Mouse (Mus musculus) embryonic facial prominence, embryonic 11.5 days (tissue): ENCODE measurements around the gene Mbd3l1. TPM values are rescaled to one million over a fixed set of nuclear protein-coding genes. Genes with fewer than 3 reads are reported as not detected.

Experiments used
- ATAC-seq: fragments of 200-750 bp; cut with Nextera tagmentation; replicated peaks from 2 replicates; pipeline ENCODE4 v1.8.0; 2017; ENCODE audit warnings: low read depth; ENCODE audit not compliant: insufficient number of reproducible peaks, low FRiP score, low TSS enrichment
- DNase-seq: peaks from one replicate; pipeline ENCODE4 v3.0.0-alpha.2; 2015; ENCODE audit warnings: low spot score
- H3K27ac ChIP-seq: fragments of 300-500 bp; sonication (generic); replicated peaks from 2 replicates; pipeline ENCODE4 v1.5.1; 2014; ENCODE audit warnings: mild to moderate bottlenecking, low read depth, low read length, control low read depth
- H3K27me3 ChIP-seq: fragments of 300-500 bp; sonication (generic); 2 replicates; pipeline ENCODE4 v1.6.1; 2014; ENCODE audit warnings: mild to moderate bottlenecking, low read length, moderate library complexity, mixed read lengths; ENCODE audit not compliant: control insufficient read depth, insufficient read depth
- H3K36me3 ChIP-seq: fragments of 300-500 bp; sonication (generic); replicated peaks from 2 replicates; pipeline ENCODE4 v1.6.1; 2014; ENCODE audit warnings: low read depth, mild to moderate bottlenecking, low read length, moderate library complexity, mixed read lengths; ENCODE audit not compliant: control insufficient read depth, insufficient read depth
- H3K4me1 ChIP-seq: fragments of 300-500 bp; sonication (generic); 2 replicates; pipeline ENCODE4 v1.6.1; 2014; ENCODE audit warnings: low read length, mixed read lengths; ENCODE audit not compliant: control insufficient read depth, insufficient read depth
- H3K4me2 ChIP-seq: fragments of 300-500 bp; sonication (generic); 2 replicates; pipeline ENCODE4 v1.6.1; 2014; ENCODE audit warnings: low read depth, mild to moderate bottlenecking, control low read depth, low read length, moderate library complexity
- H3K4me3 ChIP-seq: fragments of 300-500 bp; sonication (generic); 2 replicates; pipeline ENCODE4 v1.5.1; 2014; ENCODE audit warnings: low read depth, low read length, control low read depth
- H3K9ac ChIP-seq: fragments of 300-500 bp; sonication (generic); replicated peaks from 2 replicates; pipeline ENCODE4 v1.6.1; 2014; ENCODE audit warnings: mild to moderate bottlenecking, control low read depth, low read length
- H3K9me3 ChIP-seq: fragments of 300-500 bp; sonication (generic); replicated peaks from 2 replicates; pipeline ENCODE4 v1.6.1; 2016; ENCODE audit warnings: mild to moderate bottlenecking, low read length, inconsistent platforms, mixed read lengths; ENCODE audit not compliant: control insufficient read depth
- WGBS: fragments of 180-500 bp; shearing (Covaris S2); extraction: QIAGEN DNeasy Blood & Tissue Kit; methylation state at CpG from one replicate; pipeline ENCODE4 v1.1.7; 2014; 5-methylcytosine and 5-hydroxymethylcytosine counted together
- polyA plus RNA-seq: library from polyadenylated mRNA; unstranded; fragments of >200 nt; fragmentation: Nextera tagmentation; extraction: Ambion mirVana; gene quantifications from 2 replicates; pipeline ENCODE4 v1.2.1, GENCODE M21; 2014

Gene Mbd3l1
- polyA plus RNA-seq = not detected in 2 replicates

DNA sequence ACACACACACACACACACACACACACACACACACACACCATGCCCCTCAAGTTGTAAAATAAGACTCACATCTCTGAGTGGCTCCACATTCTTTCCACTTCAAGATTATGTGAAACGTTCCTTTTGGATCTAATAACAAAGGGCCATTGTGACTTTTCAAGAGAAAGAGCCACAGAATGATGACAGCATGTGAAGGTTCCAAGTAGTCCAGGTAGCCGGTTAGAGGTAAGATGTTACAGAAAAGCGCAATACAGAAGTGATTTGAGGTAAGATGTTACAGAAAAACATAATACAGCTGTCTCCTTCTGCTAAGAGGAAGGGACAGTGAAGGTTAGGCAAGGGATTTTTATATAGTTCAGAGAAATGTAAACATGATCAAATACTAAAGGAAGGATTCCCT is at the start of gene Mbd3l1, which contains the start of gene Zfp558:
Gene Mbd3l1, plus strand, starts transcription at position 192 of the 400 bp plus-strand sequence.
Gene Zfp558, minus strand, starts transcription at position 101 of the 400 bp plus-strand sequence.
- Histone ChIP-seq H3K9ac (no peak within 1 kb of the TSS), H3K4me3 (no peak within 1 kb of the TSS), H3K36me3 (no peaks in the 10 kb centered on the region), H3K9me3 (no peaks in the 10 kb centered on the region), H3K4me2 (no peak within 1 kb of the TSS), H3K27ac (no peak within 1 kb of the TSS), H3K4me1 (no peaks in the 10 kb centered on the region), H3K27me3 (no peaks in the 10 kb centered on the region)
- ATAC-seq (no peak), DNase-seq (no peak)
- 74% methylated on average over 3 of the region's 3 CpGs for WGBS

GRCm38 (mm10) chr9:18430354-18430753 is 47.8 kb upstream of the Mbd3l1 start, which contains the start of gene Mbd3l2:
Gene Mbd3l2, plus strand, starts transcription at chr9:18430654.
- no peaks in the 10 kb centered on the region for H3K36me3 ChIP-seq
- H3K4me2 ChIP-seq = no peak within 1 kb of the TSS
- H3K27ac ChIP-seq = no peak within 1 kb of the TSS
- ATAC-seq (no peak), DNase-seq (no peak)
- no peaks in the 10 kb centered on the region for H3K27me3 ChIP-seq
- H3K4me3 ChIP-seq = no peak within 1 kb of the TSS
- H3K9me3 ChIP-seq = no peaks in the 10 kb centered on the region
- no peak within 1 kb of the TSS for H3K9ac ChIP-seq
- no peaks in the 10 kb centered on the region for H3K4me1 ChIP-seq

- H3K4me2 ChIP-seq = no peak overlapping the region
- no peak overlapping the region for H3K27ac ChIP-seq
- no peaks in the 10 kb centered on the region for H3K9me3 ChIP-seq
- no peaks in the 10 kb centered on the region for H3K4me1 ChIP-seq
- no peaks in the 10 kb centered on the region for H3K27me3 ChIP-seq
- no peak overlapping the region for H3K9ac ChIP-seq
- WGBS = 87% methylated on average over 10 of the region's 10 CpGs
- H3K36me3 ChIP-seq = no peaks in the 10 kb centered on the region
- no peak overlapping the region for H3K4me3 ChIP-seq
- DNase-seq (no peak), ATAC-seq (no peak)
These were observed 46.5 kb upstream of the Mbd3l1 start for GRCm38 (mm10) chr9:18431687-18432086.

DNA sequence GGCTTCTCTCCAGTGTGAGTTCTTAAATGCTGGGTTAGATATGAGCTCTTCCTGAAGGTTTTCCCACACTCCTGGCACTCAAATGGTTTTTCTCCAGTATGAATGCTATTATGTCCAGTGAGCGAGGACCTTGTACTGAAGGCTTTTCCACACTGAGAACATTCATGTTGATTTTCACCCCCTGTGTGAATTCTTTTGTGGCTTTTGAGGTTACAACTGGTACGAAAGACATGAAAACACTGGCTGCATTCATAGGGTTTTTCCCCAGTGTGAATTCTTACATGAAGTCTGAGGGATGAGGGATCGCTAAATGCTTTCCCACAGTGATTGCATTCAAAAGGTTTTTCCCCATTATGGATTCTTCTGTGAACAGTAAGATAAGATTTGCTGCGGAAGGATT is 21.6 kb upstream of the Mbd3l1 start:
- peaks cover 5% of the 10 kb centered on the region; the same call in 1 of the 2 replicates for H3K36me3 ChIP-seq
- ATAC-seq = no peak
- no peak overlapping the region for H3K9ac ChIP-seq
- no peak for DNase-seq
- H3K9me3 ChIP-seq = no peaks in the 10 kb centered on the region
- H3K27ac ChIP-seq = no peak overlapping the region
- no peak overlapping the region for H3K4me3 ChIP-seq
- H3K4me1 ChIP-seq = no peaks in the 10 kb centered on the region
- no peaks in the 10 kb centered on the region for H3K27me3 ChIP-seq
- 89% methylated on average over 4 of the region's 4 CpGs for WGBS
- H3K4me2 ChIP-seq = no peak overlapping the region

GRCm38 (mm10) chr9:18467350-18467749 is 10.8 kb upstream of the Mbd3l1 start:
- 69% methylated on average over 3 of the region's 3 CpGs for WGBS
- Histone ChIP-seq H3K9me3 (no peaks in the 10 kb centered on the region), H3K4me3 (no peak overlapping the region), H3K27ac (no peak overlapping the region), H3K9ac (no peak overlapping the region), H3K4me2 (no peak overlapping the region), H3K27me3 (no peaks in the 10 kb centered on the region), H3K4me1 (no peaks in the 10 kb centered on the region), H3K36me3 (no peaks in the 10 kb centered on the region)
- ATAC-seq (no peak), DNase-seq (no peak)

DNA sequence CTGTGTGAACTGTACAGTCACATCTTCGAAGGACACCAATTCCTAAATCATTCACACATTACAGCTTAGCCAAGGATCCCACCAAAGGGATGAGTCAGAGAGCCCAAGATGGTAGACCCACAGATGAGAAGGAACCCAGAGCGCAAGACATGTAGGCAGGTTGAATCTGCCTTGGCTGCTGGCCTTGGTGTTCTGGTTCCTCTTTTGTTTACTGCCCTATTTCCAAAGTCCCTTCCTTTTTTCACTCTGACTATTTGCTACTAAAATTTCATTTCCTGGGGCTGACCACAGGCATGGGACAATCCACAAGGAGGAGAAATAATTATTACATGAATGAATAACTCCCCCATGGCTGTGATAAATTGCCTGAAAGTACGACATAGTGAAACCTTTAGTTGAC is 10.2 kb upstream of the Mbd3l1 start:
- no peak overlapping the region for H3K9ac ChIP-seq
- no peak overlapping the region for H3K27ac ChIP-seq
- H3K27me3 ChIP-seq = no peaks in the 10 kb centered on the region
- no peak overlapping the region for H3K4me3 ChIP-seq
- no peaks in the 10 kb centered on the region for H3K9me3 ChIP-seq
- no peak overlapping the region for H3K4me2 ChIP-seq
- ATAC-seq = no peak
- no peaks in the 10 kb centered on the region for H3K4me1 ChIP-seq
- H3K36me3 ChIP-seq = no peaks in the 10 kb centered on the region
- DNase-seq = no peak
- WGBS = 94% methylated on average over 3 of the region's 3 CpGs

DNA sequence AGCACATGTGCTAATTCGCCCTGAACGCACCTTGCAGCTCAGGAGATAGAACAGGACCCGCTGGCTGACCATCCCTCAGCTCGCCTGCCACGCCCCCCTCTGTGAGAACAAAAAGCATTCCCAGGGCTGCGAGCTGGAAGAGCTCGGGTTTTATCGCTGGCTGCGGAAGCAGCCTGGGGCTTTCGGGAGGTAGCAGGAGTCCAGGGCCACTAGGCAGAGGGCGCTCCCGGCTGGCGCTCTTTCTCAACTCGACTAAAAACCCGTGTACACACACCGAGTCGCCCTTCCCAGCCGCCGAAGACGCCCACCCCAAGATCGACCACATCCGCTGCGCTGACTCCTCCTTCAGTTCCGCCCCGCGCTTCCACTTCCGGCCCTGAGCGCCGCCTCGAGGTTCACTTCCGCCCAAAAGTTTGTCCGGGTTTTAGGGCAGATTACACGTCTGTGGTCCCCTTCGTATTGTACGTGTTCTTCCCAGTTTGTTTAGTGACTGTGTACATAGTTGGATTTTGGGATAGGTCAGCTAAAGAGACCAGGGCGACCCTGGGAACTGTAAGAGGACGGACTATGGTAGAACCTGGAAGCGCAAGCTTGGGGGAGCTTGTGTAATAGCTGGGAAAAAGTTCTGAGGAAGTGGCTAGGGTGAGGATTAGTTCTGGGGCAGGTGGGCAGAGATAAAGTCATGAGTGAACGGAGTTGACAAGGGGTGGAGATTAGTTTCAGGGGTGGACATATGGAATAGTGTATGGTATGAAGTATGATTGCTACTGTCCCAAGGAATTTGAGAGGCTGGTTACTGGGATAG is 4.6 kb upstream of the Mbd3l1 start:
- WGBS = 4% methylated on average over 39 of the region's 39 CpGs
- H3K4me1 ChIP-seq = no peaks in the 10 kb centered on the region
- H3K4me3 ChIP-seq = peak overlapping the region; percentile 57
- peak overlapping the region; percentile 69 for H3K9ac ChIP-seq
- H3K4me2 ChIP-seq = peak overlapping the region; percentile 29
- no peaks in the 10 kb centered on the region for H3K36me3 ChIP-seq
- ATAC-seq = peak; percentile 98
- H3K27ac ChIP-seq = peak overlapping the region; percentile 83
- no peaks in the 10 kb centered on the region for H3K27me3 ChIP-seq
- DNase-seq = peak; percentile 89
- no peaks in the 10 kb centered on the region for H3K9me3 ChIP-seq

GRCm38 (mm10) chr9:18508098-18508497 is 29.9 kb downstream of the Mbd3l1 start:
- Histone ChIP-seq H3K9ac (no peak overlapping the region), H3K4me3 (no peak overlapping the region), H3K4me1 (no peaks in the 10 kb centered on the region), H3K27ac (no peak overlapping the region), H3K9me3 (no peaks in the 10 kb centered on the region), H3K27me3 (no peaks in the 10 kb centered on the region), H3K36me3 (no peaks in the 10 kb centered on the region), H3K4me2 (no peak overlapping the region)
- WGBS = 46% methylated on average over 2 of the region's 2 CpGs
- ATAC-seq (no peak), DNase-seq (peak; percentile 7)
